In the genomic region with DNA sequence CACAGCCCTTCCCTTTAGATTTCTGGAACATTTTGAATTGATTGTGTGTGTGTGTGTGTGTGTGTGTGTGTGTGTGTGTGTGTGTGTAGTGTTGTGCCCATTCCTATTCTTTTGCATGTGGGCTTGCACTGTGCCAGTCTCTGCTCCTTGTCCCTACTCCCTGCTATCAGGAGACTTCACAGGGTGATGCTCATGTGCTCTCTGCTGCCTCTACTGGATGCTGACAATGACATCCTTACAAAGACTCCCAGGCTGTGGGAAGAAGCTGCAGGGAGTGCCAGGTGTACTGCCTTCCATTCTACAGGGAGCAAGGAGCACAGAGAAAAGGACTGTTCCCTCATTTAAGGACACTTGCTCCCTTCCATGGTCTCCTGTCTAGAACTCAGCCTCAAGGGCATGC, we compare ENCODE assay signal across 10 mouse cellular contexts. TPM values are rescaled to one million over a fixed set of nuclear protein-coding genes. Genes with fewer than 3 reads are reported as not detected.
DNase-seq lines count a peak whose midpoint lies in the region; ATAC-seq and TF ChIP-seq lines count a peak whose summit lies in the region.
"Had no signal": no experiment of that assay in that cellular context is flagged by ENCODE, and none has a peak within 500 bp of the region (broad histone marks: within the 10 kb centered on the region; RNA-seq: fewer than 3 reads in every experiment).

No protein-coding gene starts in this region.

- H3K36me3 ChIP-seq in liver, adult 2 months (ENCODE audit: control insufficient read depth, insufficient read depth, low read length) = no peaks in the 10 kb centered on the region
- no peaks in the 10 kb centered on the region for H3K36me3 ChIP-seq in liver, embryonic 12.5 days
- no peaks in the 10 kb centered on the region for H3K36me3 ChIP-seq in kidney, postnatal 0 days (ENCODE audit: insufficient read depth, low read length)

- H3K4me2 ChIP-seq in liver, embryonic 12.5 days = no peak overlapping the region
- no peak overlapping the region for H3K4me2 ChIP-seq in kidney, postnatal 0 days (ENCODE audit: low read length)

- TF ChIP-seq POLR2A in liver, adult 2 months (IDR thresholded peaks at IDR 0.05; ENCODE audit: extremely low read depth, insufficient read depth, low read length) = no peak

- no peak overlapping the region for H3K9ac ChIP-seq in liver, adult 2 months (ENCODE audit: low read depth, low read length)
- no peak overlapping the region for H3K9ac ChIP-seq in liver, embryonic 12.5 days
- no peak overlapping the region for H3K9ac ChIP-seq in kidney, postnatal 0 days (ENCODE audit: low read depth, low read length)

- H3K4me1 ChIP-seq in liver, adult 2 months (ENCODE audit: control insufficient read depth, insufficient read depth, low read length) = no peaks in the 10 kb centered on the region
- H3K4me1 ChIP-seq in liver, embryonic 12.5 days = peaks cover 9% of the 10 kb centered on the region
- no peaks in the 10 kb centered on the region for H3K4me1 ChIP-seq in kidney, postnatal 0 days (replicated peaks; ENCODE audit: insufficient read depth, low read length)

- no peak for ATAC-seq in liver, embryonic 12.5 days
- no peak for ATAC-seq in kidney, postnatal 0 days (replicated peaks; ENCODE audit: low FRiP score, low read depth)
- peak; percentile 92 for ATAC-seq in megakaryocyte-erythroid progenitor cell, adult 5-6 weeks (replicated peaks; ENCODE audit: low FRiP score, low TSS enrichment, poor library complexity, severe bottlenecking)

- no peaks in the 10 kb centered on the region for H3K79me2 ChIP-seq in liver, adult 2 months (ENCODE audit: control insufficient read depth, insufficient read depth, low read length)

- no peaks in the 10 kb centered on the region for H3K9me3 ChIP-seq in liver, embryonic 12.5 days (replicated peaks)
- no peaks in the 10 kb centered on the region for H3K9me3 ChIP-seq in kidney, postnatal 0 days (replicated peaks; ENCODE audit: low read length)

- no peak overlapping the region for H3K4me3 ChIP-seq in liver, adult 2 months (ENCODE audit: insufficient read depth, low read depth, low read length)
- no peak overlapping the region for H3K4me3 ChIP-seq in liver, embryonic 12.5 days
- H3K4me3 ChIP-seq in kidney, postnatal 0 days (replicated peaks; ENCODE audit: low read depth, low read length) = no peak overlapping the region
- H3K4me3 ChIP-seq: erythroblast, embryonic 14.5 days had no signal

- no peak overlapping the region for H3K27ac ChIP-seq in liver, adult 2 months (replicated peaks; ENCODE audit: insufficient read depth, low read depth, low read length)
- no peak overlapping the region for H3K27ac ChIP-seq in liver, embryonic 12.5 days
- no peak overlapping the region for H3K27ac ChIP-seq in kidney, postnatal 0 days

- TF ChIP-seq CTCF in liver, adult 2 months (IDR thresholded peaks at IDR 0.05; ENCODE audit: low read depth, low read length) = peak; percentile 39; the same call in 1 of the 2 replicates
- TF ChIP-seq CTCF in kidney, postnatal 0 days (IDR thresholded peaks at IDR 0.05; ENCODE audit: low read depth) = peak; percentile 68

- DNase-seq in liver, adult 2 months (ENCODE audit: extremely low read depth, low read depth, low spot score) = peak; percentile 14
- DNase-seq in adipocyte (ENCODE audit: low spot score) = peak; percentile 45
- DNase-seq in embryo, embryonic 11 days = peak; percentile 71
- peak; percentile 64 for DNase-seq in kidney, postnatal 0 days (ENCODE audit: low spot score)
- peak; percentile 51 for DNase-seq in thymus, postnatal 14 days
- no peak for DNase-seq in gastrocnemius, adult 8-10 months (ENCODE audit: low spot score in 2 of 2)

- H3K27me3 ChIP-seq in liver, adult 2 months (ENCODE audit: control insufficient read depth, insufficient read depth, low read length) = peaks cover 3% of the 10 kb centered on the region; the same call in 1 of the 2 replicates
- peaks cover 41% of the 10 kb centered on the region for H3K27me3 ChIP-seq in liver, embryonic 12.5 days (replicated peaks)
- H3K27me3 ChIP-seq in kidney, postnatal 0 days (ENCODE audit: insufficient read depth, low read length) = peaks cover 30% of the 10 kb centered on the region

RNA-seq across cellular contexts. Expression of gene Olig2, which starts 58.4 kb away (rescaled TPM):
- total RNA-seq in liver, adult 2 months (2014; rRNA removed) = not detected in 2 replicates
- polyA plus RNA-seq in liver, adult 2 months (2012; rRNA removed) = not detected in 2 replicates
- not detected in 2 replicates for polyA plus RNA-seq in liver, embryonic 12.5 days (2016; fragmentation: Nextera tagmentation; extraction: Ambion mirVana)
- not detected in 2 replicates for polyA plus RNA-seq in kidney, postnatal 0 days (2015; fragmentation: Nextera tagmentation; extraction: Ambion mirVana)
- not detected in 2 replicates for total RNA-seq in megakaryocyte-erythroid progenitor cell, adult 5-6 weeks (2014; fragmentation: Nextera tagmentation)
- total RNA-seq in megakaryocyte-erythroid progenitor cell, adult 5-6 weeks (2017) = not detected in 2 replicates
- not detected for total RNA-seq in gastrocnemius, adult 8-10 months (2022)
- polyA plus RNA-seq: erythroblast, embryonic 14.5 days; liver, embryonic 16.5 days had no signal

Comparison
In these comparisons a context has a peak if more than half of its experiments do, and no peak if none do; other contexts are left out.
1. DNase-seq: peak in liver, adult 2 months (single experiment), adipocyte (single experiment), embryo, embryonic 11 days (single experiment), kidney, postnatal 0 days (single experiment) and thymus, postnatal 14 days (single experiment); none in gastrocnemius, adult 8-10 months (0 of 2).